Mouse (Mus musculus): ENCODE data around the gene Nsl1.

DNA sequence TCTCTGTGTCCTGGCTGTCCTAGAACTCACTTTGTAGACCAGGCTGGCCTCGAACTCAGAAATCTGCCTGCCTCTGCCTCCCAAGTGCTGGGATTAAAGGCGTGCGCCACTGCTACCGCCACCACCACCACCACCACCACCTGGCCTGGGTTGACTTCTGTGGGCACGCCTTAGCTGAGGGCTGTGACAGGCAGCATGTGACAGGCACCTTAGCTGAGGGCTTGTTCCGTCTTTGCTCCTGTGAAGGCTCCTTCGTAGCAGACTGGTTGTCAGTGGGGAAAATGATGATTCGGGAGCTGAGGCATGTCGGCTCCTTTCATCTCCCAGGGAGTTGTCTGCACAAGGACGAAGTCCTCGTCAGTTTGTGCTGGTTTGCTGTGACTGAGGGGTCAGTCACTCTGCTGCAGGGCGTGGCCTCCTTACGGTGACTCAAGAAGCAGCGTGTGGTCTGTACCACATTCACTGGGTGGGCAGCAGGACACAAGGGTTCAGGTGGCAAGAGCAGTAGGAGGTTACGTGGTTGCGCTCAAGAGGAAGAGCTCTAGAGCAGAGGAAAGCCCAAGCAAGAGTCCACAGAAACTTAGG is 9.6 kb downstream of the Nsl1 start:
- TF ChIP-seq CTCF (IDR thresholded peaks at IDR 0.05) (no peak), EP300 (IDR thresholded peaks at IDR 0.05) (no peak)

Measured in lung, postnatal 0 days (tissue).